Mouse (Mus musculus) midbrain, embryonic 11.5 days (tissue): Measurements from ENCODE around the gene Syt2. TPM values are rescaled to one million over a fixed set of nuclear protein-coding genes. Genes with fewer than 3 reads are reported as not detected.

Experiments
- microRNA-seq: library from miRNA; unstranded; fragments of <30 nt; microRNA quantifications from one replicate; pipeline ENCODE4, GENCODE M21; 2017
- polyA plus RNA-seq: library from polyadenylated mRNA; unstranded; fragments of >200 nt; fragmentation: Nextera tagmentation; extraction: Ambion mirVana; gene quantifications from 2 replicates; pipeline ENCODE4 v1.2.1, GENCODE M21; 2014

The Syt2 gene
- polyA plus RNA-seq, 1 experiment from 2014 or later, result 1.6 TPM

Small RNAs within 50 kb of the gene (microRNA-seq; reads per million reads assigned to microRNA genes)
- gene Gm22232, result not detected

Other genes with a start within 250 kb of the Syt2 start
- 17.5 and 19.3 TPM in 2 replicates for gene Cyb5r1, start 241.1 kb upstream of the Syt2 start, polyA plus RNA-seq
- gene Adipor1, start 231.3 kb upstream of the Syt2 start, polyA plus RNA-seq, result 76.7 and 81.5 TPM in 2 replicates
- 31.0 and 31.7 TPM in 2 replicates for gene Klhl12, start 191.1 kb upstream of the Syt2 start, polyA plus RNA-seq
- gene Rabif, start 152.0 kb upstream of the Syt2 start, polyA plus RNA-seq, result 47.4 and 48.1 TPM in 2 replicates
- gene Mgat4e, start 97.0 kb upstream of the Syt2 start, polyA plus RNA-seq, result not detected in 2 replicates
- gene Kdm5b, start 86.5 kb upstream of the Syt2 start, polyA plus RNA-seq, result 74.0 and 85.3 TPM in 2 replicates